Mouse (Mus musculus): Measurements from ENCODE around the gene Nedd9. TPM values are rescaled to one million over a fixed set of nuclear protein-coding genes. Genes with fewer than 3 reads are reported as not detected.

Nedd9 gene
- total RNA-seq, 1 experiment: 4.4 TPM

DNA sequence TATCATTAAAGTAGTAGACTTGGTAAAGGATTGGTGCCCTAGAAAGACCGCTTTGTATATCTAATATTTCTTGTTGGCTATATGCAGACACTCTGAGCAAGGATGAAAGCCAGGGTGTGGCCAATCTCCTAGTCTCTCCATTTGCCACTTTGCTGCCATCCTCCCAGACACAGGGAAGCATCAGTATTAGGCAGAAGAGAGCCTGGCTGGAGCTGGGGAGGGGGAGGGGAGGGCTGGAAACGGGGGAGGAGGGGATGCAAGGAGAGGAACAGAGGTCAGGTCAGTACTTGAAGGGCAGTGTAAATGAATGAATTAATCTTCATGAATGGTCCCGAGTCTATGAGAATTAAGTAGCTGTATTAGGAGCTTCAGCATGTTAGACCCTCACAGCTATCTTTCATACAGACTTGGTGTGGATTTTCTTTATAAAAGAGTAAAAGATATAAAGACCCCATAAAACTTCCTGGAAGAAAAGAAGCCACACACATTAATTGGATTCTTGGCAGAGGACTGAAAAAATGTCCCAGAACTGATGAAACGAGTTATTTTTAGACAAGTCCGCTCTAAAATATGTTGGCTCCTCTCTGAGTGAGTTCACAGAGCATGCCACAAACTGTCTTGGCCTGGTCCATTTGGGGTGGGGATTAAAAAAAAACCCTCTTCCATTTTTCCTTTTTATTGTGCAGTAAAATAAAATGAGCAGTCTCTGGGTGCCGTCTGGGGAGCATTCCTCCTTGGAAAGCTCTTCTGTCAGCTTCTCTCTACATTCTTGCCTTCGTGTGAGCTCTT, 23.7 kb upstream of the Nedd9 start:
- DNase-seq (ENCODE audit: low read depth, low spot score): no peak
- TF ChIP-seq ZNF384 (IDR thresholded peaks at IDR 0.05; ENCODE audit: low read depth, low read length) (no peak), HCFC1 (IDR thresholded peaks at IDR 0.05; ENCODE audit: borderline replicate concordance, insufficient read depth, low read length) (no peak), ZC3H11A (IDR thresholded peaks at IDR 0.05; ENCODE audit: borderline replicate concordance, low read depth, low read length) (no peak), CHD2 (IDR thresholded peaks at IDR 0.05; ENCODE audit: low read depth, low read length) (no peak), MAFK (IDR thresholded peaks at IDR 0.05; ENCODE audit: insufficient read depth, low read depth, low read length) (no peak)
- in situ Hi-C loops (cut with MboI; ENCODE audit: low sequenced_read_pairs in 2 of 2, unreplicated experiment in 2 of 2): no loop called here
- H3K4me1 ChIP-seq (ENCODE audit: control insufficient read depth in 2 of 2, insufficient read depth in 2 of 2, low read length in 2 of 2, poor library complexity in 1 of 2): no peaks in the 10 kb centered on the region
- no peaks in the 10 kb centered on the region for H3K9me3 ChIP-seq (ENCODE audit: control insufficient read depth, insufficient read depth, low read depth, low read length)
- no peak overlapping the region for H3K9ac ChIP-seq (ENCODE audit: insufficient read depth, low read depth, low read length, poor library complexity, severe bottlenecking)
- no peak overlapping the region for H3K4me3 ChIP-seq (ENCODE audit: insufficient read depth in 1 of 2, low read depth in 1 of 2, low read length in 2 of 2, poor library complexity in 1 of 2, severe bottlenecking in 1 of 2)
- H3K36me3 ChIP-seq (ENCODE audit: control insufficient read depth, insufficient read depth, low read length, poor library complexity, severe bottlenecking): no peaks in the 10 kb centered on the region
- no peak overlapping the region for H3K27ac ChIP-seq (ENCODE audit: insufficient read depth, low read depth, low read length, poor library complexity, severe bottlenecking)

GRCm38 (mm10) chr13:41505594-41505993, 18.4 kb upstream of the Nedd9 start:
- no peak for TF ChIP-seq HCFC1 (IDR thresholded peaks at IDR 0.05; ENCODE audit: borderline replicate concordance, insufficient read depth, low read length)
- DNase-seq (ENCODE audit: low read depth, low spot score): no peak
- in situ Hi-C loops (cut with MboI; ENCODE audit: low sequenced_read_pairs in 2 of 2, unreplicated experiment in 2 of 2): no loop called here

DNA sequence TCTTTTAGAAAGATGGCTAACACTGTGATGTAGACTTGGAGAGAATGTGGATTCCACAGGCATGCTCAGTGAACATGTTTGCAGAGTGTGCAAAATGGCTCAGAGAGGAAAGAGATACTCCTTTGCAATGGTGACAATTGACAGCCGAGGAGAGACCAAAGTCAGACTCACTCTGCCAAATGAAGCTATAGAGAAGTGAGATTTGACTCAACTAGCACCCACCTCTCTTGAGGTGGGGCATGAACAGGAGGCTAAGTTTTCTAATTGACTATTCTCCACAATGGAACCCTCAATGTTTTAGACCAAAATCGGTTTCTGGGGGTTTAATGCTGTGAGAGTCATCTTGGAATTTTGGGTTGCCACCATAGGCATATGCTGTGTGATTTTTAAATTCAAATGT, 17.8 kb upstream of the Nedd9 start:
- in situ Hi-C loops (cut with MboI; ENCODE audit: low sequenced_read_pairs in 2 of 2, unreplicated experiment in 2 of 2): no loop called here
- DNase-seq (ENCODE audit: low read depth, low spot score): no peak
- Histone ChIP-seq H3K4me1 (ENCODE audit: control insufficient read depth in 2 of 2, insufficient read depth in 2 of 2, low read length in 2 of 2, poor library complexity in 1 of 2) (no peaks in the 10 kb centered on the region), H3K9me3 (ENCODE audit: control insufficient read depth, insufficient read depth, low read depth, low read length) (no peaks in the 10 kb centered on the region), H3K27ac (ENCODE audit: insufficient read depth, low read depth, low read length, poor library complexity, severe bottlenecking) (no peak overlapping the region), H3K4me3 (ENCODE audit: insufficient read depth in 1 of 2, low read depth in 1 of 2, low read length in 2 of 2, poor library complexity in 1 of 2, severe bottlenecking in 1 of 2) (no peak overlapping the region), H3K36me3 (ENCODE audit: control insufficient read depth, insufficient read depth, low read length, poor library complexity, severe bottlenecking) (no peaks in the 10 kb centered on the region), H3K9ac (ENCODE audit: insufficient read depth, low read depth, low read length, poor library complexity, severe bottlenecking) (no peak overlapping the region)
- no peak for TF ChIP-seq CHD2 (IDR thresholded peaks at IDR 0.05; ENCODE audit: low read depth, low read length)
- TF ChIP-seq ZNF384 (IDR thresholded peaks at IDR 0.05; ENCODE audit: low read depth, low read length): no peak
- TF ChIP-seq MAFK (IDR thresholded peaks at IDR 0.05; ENCODE audit: insufficient read depth, low read depth, low read length): no peak
- TF ChIP-seq HCFC1 (IDR thresholded peaks at IDR 0.05; ENCODE audit: borderline replicate concordance, insufficient read depth, low read length): no peak
- no peak for TF ChIP-seq ZC3H11A (IDR thresholded peaks at IDR 0.05; ENCODE audit: borderline replicate concordance, low read depth, low read length)

More at GRCm38 (mm10) chr13:41505594-41505993, 18.4 kb upstream of the Nedd9 start:
- no peaks in the 10 kb centered on the region for H3K4me1 ChIP-seq (ENCODE audit: control insufficient read depth in 2 of 2, insufficient read depth in 2 of 2, low read length in 2 of 2, poor library complexity in 1 of 2)
- H3K4me3 ChIP-seq (ENCODE audit: insufficient read depth in 1 of 2, low read depth in 1 of 2, low read length in 2 of 2, poor library complexity in 1 of 2, severe bottlenecking in 1 of 2): no peak overlapping the region
- H3K27ac ChIP-seq (ENCODE audit: insufficient read depth, low read depth, low read length, poor library complexity, severe bottlenecking): no peak overlapping the region
- no peaks in the 10 kb centered on the region for H3K36me3 ChIP-seq (ENCODE audit: control insufficient read depth, insufficient read depth, low read length, poor library complexity, severe bottlenecking)
- H3K9me3 ChIP-seq (ENCODE audit: control insufficient read depth, insufficient read depth, low read depth, low read length): no peaks in the 10 kb centered on the region
- H3K9ac ChIP-seq (ENCODE audit: insufficient read depth, low read depth, low read length, poor library complexity, severe bottlenecking): no peak overlapping the region

DNA sequence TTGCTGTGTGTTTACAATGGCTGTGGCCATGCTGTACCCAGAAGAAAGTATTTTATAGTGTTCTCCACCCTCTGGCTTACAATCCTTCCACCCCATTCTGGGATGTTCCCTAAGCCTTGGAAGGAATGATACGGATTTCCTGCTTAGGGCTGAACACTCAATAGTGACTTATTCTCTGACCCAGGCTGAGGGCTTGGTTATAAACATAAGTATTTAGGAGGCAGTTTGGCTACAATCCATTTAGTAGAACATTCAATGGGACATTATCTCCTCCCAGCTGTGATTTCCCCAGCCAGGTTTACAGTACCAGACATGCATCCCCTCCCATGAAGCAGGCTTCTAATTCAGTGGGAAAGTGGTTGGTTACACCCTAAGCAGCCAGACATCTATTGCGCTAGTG, 17.3 kb upstream of the Nedd9 start:
- no peak for DNase-seq (ENCODE audit: low read depth, low spot score)
- H3K4me3 ChIP-seq (ENCODE audit: insufficient read depth in 1 of 2, low read depth in 1 of 2, low read length in 2 of 2, poor library complexity in 1 of 2, severe bottlenecking in 1 of 2): no peak overlapping the region
- H3K4me1 ChIP-seq (ENCODE audit: control insufficient read depth in 2 of 2, insufficient read depth in 2 of 2, low read length in 2 of 2, poor library complexity in 1 of 2): no peaks in the 10 kb centered on the region
- in situ Hi-C loops (cut with MboI; ENCODE audit: low sequenced_read_pairs in 2 of 2, unreplicated experiment in 2 of 2): no loop called here
- H3K9ac ChIP-seq (ENCODE audit: insufficient read depth, low read depth, low read length, poor library complexity, severe bottlenecking): no peak overlapping the region
- TF ChIP-seq HCFC1 (IDR thresholded peaks at IDR 0.05; ENCODE audit: borderline replicate concordance, insufficient read depth, low read length): no peak
- no peak overlapping the region for H3K27ac ChIP-seq (ENCODE audit: insufficient read depth, low read depth, low read length, poor library complexity, severe bottlenecking)
- H3K36me3 ChIP-seq (ENCODE audit: control insufficient read depth, insufficient read depth, low read length, poor library complexity, severe bottlenecking): no peaks in the 10 kb centered on the region
- no peaks in the 10 kb centered on the region for H3K9me3 ChIP-seq (ENCODE audit: control insufficient read depth, insufficient read depth, low read depth, low read length)

DNA sequence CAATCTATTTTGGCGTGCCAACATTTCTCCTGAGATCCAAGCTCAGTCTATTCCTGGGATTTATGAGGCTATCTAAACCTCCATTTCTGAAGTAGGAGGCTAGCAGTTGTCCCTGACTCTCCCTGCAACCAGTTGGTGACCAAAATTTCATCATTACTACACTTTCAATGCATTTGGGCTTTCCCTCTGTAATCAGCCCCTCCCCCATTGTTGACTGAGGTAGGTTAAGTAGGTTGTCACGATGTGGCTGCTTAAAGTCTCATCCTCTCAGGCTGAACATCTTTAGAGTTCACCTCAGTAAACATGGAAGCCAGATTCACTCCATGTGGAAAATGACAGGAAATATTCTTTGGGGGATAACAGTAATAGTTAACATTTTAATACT, 15.7 kb upstream of the Nedd9 start:
- Histone ChIP-seq H3K4me1 (ENCODE audit: control insufficient read depth in 2 of 2, insufficient read depth in 2 of 2, low read length in 2 of 2, poor library complexity in 1 of 2) (no peaks in the 10 kb centered on the region), H3K36me3 (ENCODE audit: control insufficient read depth, insufficient read depth, low read length, poor library complexity, severe bottlenecking) (no peaks in the 10 kb centered on the region), H3K4me3 (ENCODE audit: insufficient read depth in 1 of 2, low read depth in 1 of 2, low read length in 2 of 2, poor library complexity in 1 of 2, severe bottlenecking in 1 of 2) (no peak overlapping the region), H3K27ac (ENCODE audit: insufficient read depth, low read depth, low read length, poor library complexity, severe bottlenecking) (no peak overlapping the region), H3K9ac (ENCODE audit: insufficient read depth, low read depth, low read length, poor library complexity, severe bottlenecking) (no peak overlapping the region), H3K9me3 (ENCODE audit: control insufficient read depth, insufficient read depth, low read depth, low read length) (no peaks in the 10 kb centered on the region)
- TF ChIP-seq MAFK (IDR thresholded peaks at IDR 0.05; ENCODE audit: insufficient read depth, low read depth, low read length) (no peak), CHD2 (IDR thresholded peaks at IDR 0.05; ENCODE audit: low read depth, low read length) (no peak)
- in situ Hi-C loops (cut with MboI; ENCODE audit: low sequenced_read_pairs in 2 of 2, unreplicated experiment in 2 of 2): no loop called here
- no peak for DNase-seq (ENCODE audit: low read depth, low spot score)

All from ES-E14 (cell line).